Mouse (Mus musculus) kidney, embryonic 14.5 days (tissue): ENCODE data around the gene Erh. TPM values are rescaled to one million over a fixed set of nuclear protein-coding genes. Genes with fewer than 3 reads are reported as not detected.

Experiments
- ATAC-seq: fragments of 200-750 bp; cut with Nextera tagmentation; 2 replicates; pipeline ENCODE4 v1.8.0; 2017; ENCODE audit warnings: moderate number of reproducible peaks, mild to moderate bottlenecking, moderate TSS enrichment, moderate library complexity; ENCODE audit not compliant: low FRiP score, low TSS enrichment
- H3K27ac ChIP-seq: fragments of 300-500 bp; sonication (generic); 2 replicates; pipeline ENCODE4 v1.5.1; 2014; ENCODE audit warnings: low read depth, mild to moderate bottlenecking, low read length, moderate library complexity, mixed read lengths
- H3K27me3 ChIP-seq: fragments of 300-500 bp; sonication (generic); 2 replicates; pipeline ENCODE4 v1.6.1; 2014; ENCODE audit warnings: mild to moderate bottlenecking, low read length; ENCODE audit not compliant: control insufficient read depth, insufficient read depth
- H3K36me3 ChIP-seq: fragments of 300-500 bp; sonication (generic); 2 replicates; pipeline ENCODE4 v1.6.1; 2014; ENCODE audit warnings: low read length, mixed read lengths; ENCODE audit not compliant: control insufficient read depth, insufficient read depth
- H3K4me1 ChIP-seq: fragments of 300-500 bp; sonication (generic); 2 replicates; pipeline ENCODE4 v1.6.1; 2014; ENCODE audit warnings: low read length, mixed read lengths; ENCODE audit not compliant: control insufficient read depth, insufficient read depth
- H3K4me2 ChIP-seq: fragments of 300-500 bp; sonication (generic); replicated peaks from 2 replicates; pipeline ENCODE4 v1.6.1; 2014; ENCODE audit warnings: low read depth, mild to moderate bottlenecking, low read length
- H3K4me3 ChIP-seq: fragments of 300-500 bp; sonication (generic); 2 replicates; pipeline ENCODE4 v1.5.1; 2014; ENCODE audit warnings: mild to moderate bottlenecking, low read length
- H3K9ac ChIP-seq: fragments of 300-500 bp; sonication (generic); 2 replicates; pipeline ENCODE4 v1.6.1; 2014; ENCODE audit warnings: low read depth, mild to moderate bottlenecking, low read length, moderate library complexity
- H3K9me3 ChIP-seq: fragments of 300-500 bp; sonication (generic); 2 replicates; pipeline ENCODE4 v1.6.1; 2016; ENCODE audit warnings: low read length; ENCODE audit not compliant: control insufficient read depth
- WGBS: fragments of 180-500 bp; shearing (Covaris S2); extraction: QIAGEN DNeasy Blood & Tissue Kit; methylation state at CpG from one replicate; pipeline ENCODE4 v1.1.7; 2014; 5-methylcytosine and 5-hydroxymethylcytosine counted together
- polyA plus RNA-seq: library from polyadenylated mRNA; unstranded; fragments of >200 nt; fragmentation: Nextera tagmentation; extraction: Ambion mirVana; gene quantifications from 2 replicates; pipeline ENCODE4 v1.2.1, GENCODE M21; 2014

The Erh gene
- polyA plus RNA-seq, 1 experiment from 2014 or later: 265 TPM

DNA sequence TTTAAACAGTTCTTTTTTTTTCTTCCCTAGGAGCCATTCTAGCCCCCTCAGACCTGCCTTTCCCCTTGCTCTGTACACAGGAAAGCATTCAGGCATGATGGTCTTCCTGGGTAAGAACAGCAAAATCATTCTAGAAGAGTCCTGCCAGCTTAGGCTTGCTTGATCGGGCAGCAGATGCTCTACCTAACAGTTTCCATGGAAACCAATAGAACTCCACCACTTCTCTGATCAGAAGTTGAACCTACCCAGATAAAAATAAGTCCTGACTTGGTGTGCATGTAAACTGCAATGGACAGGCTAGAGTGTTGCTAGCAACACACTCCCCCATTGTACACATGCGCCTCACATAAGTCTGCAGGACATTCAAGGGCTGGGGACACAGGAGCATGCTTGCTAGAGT lies 39.9 kb downstream of the Erh start:
- no peak overlapping the region for H3K4me2 ChIP-seq
- no peak overlapping the region for H3K9ac ChIP-seq
- H3K27me3 ChIP-seq: no peaks in the 10 kb centered on the region
- 84% methylated on average over 2 of the region's 2 CpGs for WGBS
- H3K27ac ChIP-seq: peak overlapping the region; percentile 19; the same call in 1 of the 2 replicates
- H3K9me3 ChIP-seq: no peaks in the 10 kb centered on the region
- no peak overlapping the region for H3K4me3 ChIP-seq
- no peak for ATAC-seq
- peaks cover 18% of the 10 kb centered on the region for H3K4me1 ChIP-seq
- H3K36me3 ChIP-seq: no peaks in the 10 kb centered on the region

GRCm38 (mm10) chr12:80603566-80603965 lies 40.6 kb downstream of the Erh start:
- Histone ChIP-seq H3K36me3 (no peaks in the 10 kb centered on the region), H3K4me2 (no peak overlapping the region), H3K4me3 (no peak overlapping the region), H3K27me3 (no peaks in the 10 kb centered on the region), H3K9ac (no peak overlapping the region), H3K27ac (peak overlapping the region; percentile 30; the same call in 1 of the 2 replicates), H3K4me1 (peaks cover 25% of the 10 kb centered on the region), H3K9me3 (no peaks in the 10 kb centered on the region)
- ATAC-seq: no peak; the same call in 1 of the 2 replicates
- WGBS: 49% methylated on average over 4 of the region's 4 CpGs

GRCm38 (mm10) chr12:80602432-80602831 lies 41.7 kb downstream of the Erh start:
- Histone ChIP-seq H3K36me3 (no peaks in the 10 kb centered on the region), H3K9me3 (no peaks in the 10 kb centered on the region), H3K9ac (no peak overlapping the region), H3K27ac (no peak overlapping the region), H3K4me1 (peaks cover 25% of the 10 kb centered on the region), H3K4me3 (no peak overlapping the region), H3K4me2 (no peak overlapping the region), H3K27me3 (no peaks in the 10 kb centered on the region)
- ATAC-seq: no peak
- 86% methylated on average over 5 of the region's 5 CpGs for WGBS

GRCm38 (mm10) chr12:80601597-80602269 lies 42.4 kb downstream of the Erh start:
- Histone ChIP-seq H3K27ac (no peak overlapping the region), H3K9ac (no peak overlapping the region)

GRCm38 (mm10) chr12:80598756-80599155 lies 45.4 kb downstream of the Erh start:
- H3K4me3 ChIP-seq: no peak overlapping the region
- no peaks in the 10 kb centered on the region for H3K9me3 ChIP-seq
- WGBS: 42% methylated on average over 6 of the region's 6 CpGs
- no peak for ATAC-seq
- no peak overlapping the region for H3K9ac ChIP-seq
- no peak overlapping the region for H3K27ac ChIP-seq
- H3K4me1 ChIP-seq: peaks cover 16% of the 10 kb centered on the region
- H3K27me3 ChIP-seq: no peaks in the 10 kb centered on the region
- no peaks in the 10 kb centered on the region for H3K36me3 ChIP-seq
- no peak overlapping the region for H3K4me2 ChIP-seq

More at GRCm38 (mm10) chr12:80601597-80602269, 42.4 kb downstream of the Erh start:
- no peak overlapping the region for H3K4me2 ChIP-seq
- ATAC-seq: no peak
- WGBS: 67% methylated on average over 9 of the region's 9 CpGs
- no peaks in the 10 kb centered on the region for H3K9me3 ChIP-seq
- no peaks in the 10 kb centered on the region for H3K27me3 ChIP-seq
- H3K4me1 ChIP-seq: peaks cover 25% of the 10 kb centered on the region
- no peak overlapping the region for H3K4me3 ChIP-seq
- no peaks in the 10 kb centered on the region for H3K36me3 ChIP-seq

- no peak for ATAC-seq
- 25% methylated on average over 7 of the region's 7 CpGs for WGBS
Observed at GRCm38 (mm10) chr12:80598236-80598635, 45.9 kb downstream of the Erh start.

GRCm38 (mm10) chr12:80595968-80596367 lies 48.2 kb downstream of the Erh start:
- Histone ChIP-seq H3K9me3 (no peaks in the 10 kb centered on the region), H3K36me3 (no peaks in the 10 kb centered on the region), H3K4me1 (peaks cover 15% of the 10 kb centered on the region), H3K9ac (no peak overlapping the region), H3K4me3 (no peak overlapping the region), H3K27me3 (no peaks in the 10 kb centered on the region), H3K4me2 (no peak overlapping the region), H3K27ac (no peak overlapping the region)
- no peak for ATAC-seq
- 50% methylated on average over 4 of the region's 4 CpGs for WGBS

More at GRCm38 (mm10) chr12:80598236-80598635, 45.9 kb downstream of the Erh start:
- no peak overlapping the region for H3K4me2 ChIP-seq
- H3K27me3 ChIP-seq: no peaks in the 10 kb centered on the region
- H3K4me3 ChIP-seq: no peak overlapping the region
- no peak overlapping the region for H3K27ac ChIP-seq
- H3K9ac ChIP-seq: no peak overlapping the region
- H3K4me1 ChIP-seq: peaks cover 16% of the 10 kb centered on the region
- no peaks in the 10 kb centered on the region for H3K9me3 ChIP-seq
- H3K36me3 ChIP-seq: no peaks in the 10 kb centered on the region

DNA sequence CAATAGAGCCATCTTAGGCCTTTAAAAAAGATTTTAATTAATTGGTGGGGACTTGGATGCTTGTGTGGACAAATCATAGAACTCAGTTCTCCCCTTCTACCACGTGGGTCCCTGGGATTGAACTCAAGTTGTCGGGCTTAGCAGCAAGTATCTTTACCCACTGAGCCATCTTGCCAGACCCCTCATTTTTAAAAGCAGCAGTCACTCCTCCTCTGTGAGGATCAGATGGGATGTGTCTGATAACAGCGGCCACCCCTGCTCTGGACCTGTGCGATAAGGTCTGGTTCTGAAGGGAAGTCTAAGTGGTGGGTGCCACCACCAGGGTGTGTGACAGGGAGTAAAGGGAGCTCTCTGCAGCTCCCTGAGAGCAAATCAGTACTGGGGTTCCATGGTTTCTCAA lies 48.6 kb downstream of the Erh start:
- no peaks in the 10 kb centered on the region for H3K9me3 ChIP-seq
- H3K27me3 ChIP-seq: no peaks in the 10 kb centered on the region
- no peak overlapping the region for H3K4me3 ChIP-seq
- no peak overlapping the region for H3K9ac ChIP-seq
- no peaks in the 10 kb centered on the region for H3K36me3 ChIP-seq
- no peak overlapping the region for H3K27ac ChIP-seq
- H3K4me2 ChIP-seq: no peak overlapping the region
- peaks cover 11% of the 10 kb centered on the region for H3K4me1 ChIP-seq
- no peak for ATAC-seq
- 94% methylated on average over 4 of the region's 4 CpGs for WGBS

GRCm38 (mm10) chr12:80594781-80595180 lies 49.4 kb downstream of the Erh start:
- Histone ChIP-seq H3K9ac (no peak overlapping the region), H3K9me3 (no peaks in the 10 kb centered on the region), H3K4me3 (no peak overlapping the region), H3K27ac (no peak overlapping the region), H3K36me3 (no peaks in the 10 kb centered on the region), H3K4me2 (no peak overlapping the region), H3K27me3 (no peaks in the 10 kb centered on the region), H3K4me1 (peaks cover 7% of the 10 kb centered on the region; the same call in 1 of the 2 replicates)
- no peak for ATAC-seq
- WGBS: 85% methylated on average over 4 of the region's 4 CpGs
